Comparison of ENCODE assay signal across 10 mouse cellular contexts in the genomic region with DNA sequence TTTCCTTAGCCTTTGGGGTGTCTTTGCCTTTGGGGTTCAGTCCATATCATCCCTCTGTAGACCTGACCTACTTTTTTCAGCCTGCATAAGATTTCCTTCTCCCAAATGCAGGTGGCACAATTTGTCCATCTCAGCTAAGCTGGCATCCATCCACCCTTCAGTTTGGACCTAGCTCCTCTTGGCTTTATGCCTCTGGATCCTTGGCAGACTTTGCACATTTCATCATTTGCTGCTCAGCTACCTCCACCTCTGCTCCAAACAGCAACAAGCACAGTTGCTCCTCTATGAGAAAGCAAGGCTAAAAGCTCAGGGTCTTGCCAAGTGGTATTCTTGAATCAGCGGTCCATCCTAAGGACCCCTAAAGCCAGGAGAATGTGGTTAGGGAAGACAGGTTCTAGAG.
DNase-seq lines count a peak whose midpoint lies in the region; ATAC-seq lines count a peak whose summit lies in the region.
"Had no signal": no experiment of that assay in that cellular context is flagged by ENCODE, and none has a peak within 500 bp of the region (broad histone marks: within the 10 kb centered on the region; RNA-seq: fewer than 3 reads in every experiment).

No protein-coding gene starts in this region.

- H3K4me3 ChIP-seq in kidney, embryonic 15.5 days (replicated peaks), result no peak overlapping the region
- H3K4me3 ChIP-seq in midbrain, embryonic 13.5 days (replicated peaks), result no peak overlapping the region
- H3K4me3 ChIP-seq: heart, embryonic 13.5 days; limb, embryonic 13.5 days; midbrain, embryonic 15.5 days had no signal

- no peaks in the 10 kb centered on the region for H3K9me3 ChIP-seq in kidney, embryonic 15.5 days (replicated peaks)
- no peaks in the 10 kb centered on the region for H3K9me3 ChIP-seq in midbrain, embryonic 13.5 days
- H3K9me3 ChIP-seq: heart, embryonic 13.5 days; limb, embryonic 13.5 days; midbrain, embryonic 15.5 days had no signal

- no peak overlapping the region for H3K27ac ChIP-seq in kidney, embryonic 15.5 days
- no peak overlapping the region for H3K27ac ChIP-seq in midbrain, embryonic 13.5 days
- H3K27ac ChIP-seq: heart, embryonic 13.5 days; limb, embryonic 13.5 days; midbrain, embryonic 15.5 days had no signal

- 92% methylated on average over 1 of the region's 1 CpGs for WGBS in kidney, embryonic 15.5 days
- 94% methylated on average over 1 of the region's 1 CpGs for WGBS in midbrain, embryonic 13.5 days

- peaks cover 4% of the 10 kb centered on the region for H3K4me1 ChIP-seq in kidney, embryonic 15.5 days
- H3K4me1 ChIP-seq in midbrain, embryonic 13.5 days (replicated peaks), result peaks cover 3% of the 10 kb centered on the region; the same call in 1 of the 2 replicates

- no peak overlapping the region for H3K4me2 ChIP-seq in kidney, embryonic 15.5 days
- no peak overlapping the region for H3K4me2 ChIP-seq in midbrain, embryonic 13.5 days (replicated peaks)
- H3K4me2 ChIP-seq: heart, embryonic 13.5 days; limb, embryonic 13.5 days; midbrain, embryonic 15.5 days had no signal

- no peaks in the 10 kb centered on the region for H3K36me3 ChIP-seq in kidney, embryonic 15.5 days
- H3K36me3 ChIP-seq in midbrain, embryonic 13.5 days, result no peaks in the 10 kb centered on the region
- H3K36me3 ChIP-seq: heart, embryonic 13.5 days; limb, embryonic 13.5 days; midbrain, embryonic 15.5 days had no signal

- H3K9ac ChIP-seq in kidney, embryonic 15.5 days, result no peak overlapping the region
- H3K9ac ChIP-seq in midbrain, embryonic 13.5 days (replicated peaks), result no peak overlapping the region
- H3K9ac ChIP-seq: heart, embryonic 13.5 days; limb, embryonic 13.5 days; midbrain, embryonic 15.5 days had no signal

- ATAC-seq in kidney, embryonic 15.5 days (replicated peaks; ENCODE audit: low FRiP score), result no peak
- peak; percentile 54 for ATAC-seq in cerebellum, adult (ENCODE audit: insufficient number of reproducible peaks, low FRiP score, low TSS enrichment)
- no peak for ATAC-seq in midbrain, embryonic 13.5 days
- ATAC-seq: midbrain, embryonic 15.5 days had no signal

- peak; percentile 60 for DNase-seq in kidney, adult 18-20 months
- DNase-seq in adipocyte (ENCODE audit: low spot score), result peak; percentile 96
- peak; percentile 61 to 63 for DNase-seq in kidney, postnatal 25 days
- DNase-seq in T-cell, adult 2 months (ENCODE audit: low spot score), result no peak

- H3K27me3 ChIP-seq in kidney, embryonic 15.5 days, result peaks cover 23% of the 10 kb centered on the region
- H3K27me3 ChIP-seq in midbrain, embryonic 13.5 days, result peaks cover 13% of the 10 kb centered on the region
